In genomic region chr2:130629080-130629838, GRCm38 (mm10) we compare ENCODE assay signal across 8 mouse cellular contexts. TPM values are rescaled to one million over a fixed set of nuclear protein-coding genes. Genes with fewer than 3 reads are reported as not detected.
A peak's percentile ranks its signal among the peaks of the same experiment; 100 is the strongest.
DNase-seq lines count a peak whose midpoint lies in the region; ATAC-seq and TF ChIP-seq lines count a peak whose summit lies in the region.

No protein-coding gene starts in this region.

- 3% methylated on average over 37 of the region's 37 CpGs for WGBS in midbrain, postnatal 0 days

- H3K4me2 ChIP-seq in midbrain, postnatal 0 days (ENCODE audit: low read depth, low read length, poor library complexity, severe bottlenecking) = peak overlapping the region; percentile 91

- ATAC-seq in midbrain, postnatal 0 days (ENCODE audit: low FRiP score) = peak; percentile 36

- H3K36me3 ChIP-seq in midbrain, postnatal 0 days (ENCODE audit: insufficient read depth, low read length) = peaks cover 7% of the 10 kb centered on the region

- H3K9me3 ChIP-seq in midbrain, postnatal 0 days (ENCODE audit: low read length) = no peaks in the 10 kb centered on the region

- H3K27me3 ChIP-seq in midbrain, postnatal 0 days (ENCODE audit: insufficient read depth, low read length) = peaks cover 3% of the 10 kb centered on the region

- peak; percentile 41 for DNase-seq in cerebellum, adult 9-10 months
- DNase-seq in cerebellum, postnatal 4 days (ENCODE audit: low spot score in 2 of 2) = no peak
- DNase-seq in thymus, postnatal 25 days = peak; percentile 20
- DNase-seq in thymus, postnatal 10 days (ENCODE audit: low spot score in 2 of 2) = no peak
- DNase-seq in induced T-regulatory cell, adult 2 months (ENCODE audit: low read depth) = peak; percentile 69
- DNase-seq in midbrain, postnatal 0 days (ENCODE audit: low spot score) = no peak
- DNase-seq in left cerebral cortex, postnatal 4 days = no peak
- DNase-seq in cerebellum, adult 11 months = no peak

- no peak for TF ChIP-seq CTCF in midbrain, postnatal 0 days (IDR thresholded peaks at IDR 0.05)

- H3K27ac ChIP-seq in midbrain, postnatal 0 days (ENCODE audit: low read depth, low read length) = peak overlapping the region; percentile 75

- peak overlapping the region; percentile 97 for H3K4me3 ChIP-seq in midbrain, postnatal 0 days (ENCODE audit: low read depth, low read length)

- H3K9ac ChIP-seq in midbrain, postnatal 0 days (replicated peaks; ENCODE audit: low read length, poor library complexity, severe bottlenecking) = peak overlapping the region; percentile 93

- peaks cover 3% of the 10 kb centered on the region; the same call in 1 of the 2 replicates for H3K4me1 ChIP-seq in midbrain, postnatal 0 days (ENCODE audit: insufficient read depth, low read length)

- intact Hi-C loops in left cerebral cortex, postnatal 4 days (cut with DNase I) = no loop called here

RNA-seq across cellular contexts. Expression of gene Fastkd5, which starts 0.6 kb away (rescaled TPM):
- total RNA-seq in midbrain, postnatal 0 days (2014; rRNA removed) = 7.9 and 8.4 TPM in 2 replicates
- polyA plus RNA-seq in midbrain, postnatal 0 days (2015; fragmentation: Nextera tagmentation; extraction: Ambion mirVana) = 5.9 and 7.4 TPM in 2 replicates
- 1 to 10 TPM; 7.8 to 9.7 TPM for total RNA-seq in left cerebral cortex, postnatal 4 days (2021)

RNA-seq across cellular contexts. Expression of gene Ubox5, which starts 0.6 kb away (rescaled TPM):
- 6.0 and 6.8 TPM in 2 replicates for total RNA-seq in midbrain, postnatal 0 days (2014; rRNA removed)
- 5.1 and 5.5 TPM in 2 replicates for polyA plus RNA-seq in midbrain, postnatal 0 days (2015; fragmentation: Nextera tagmentation; extraction: Ambion mirVana)
- 1 to 10 TPM; 8.8 to 9.1 TPM for total RNA-seq in left cerebral cortex, postnatal 4 days (2021)

RNA-seq across cellular contexts. Expression of gene Lzts3, which starts 13.3 kb away (rescaled TPM):
- total RNA-seq in midbrain, postnatal 0 days (2014; rRNA removed) = 65.9 and 76.6 TPM in 2 replicates
- polyA plus RNA-seq in midbrain, postnatal 0 days (2015; fragmentation: Nextera tagmentation; extraction: Ambion mirVana) = 14.2 and 18.8 TPM in 2 replicates
- total RNA-seq in left cerebral cortex, postnatal 4 days (2021) = 10 to 100 TPM; 29.0 to 34.9 TPM

RNA-seq across cellular contexts. Expression of gene Ddrgk1, which starts 35.2 kb away (rescaled TPM):
- total RNA-seq in midbrain, postnatal 0 days (2014; rRNA removed) = 24.4 and 36.0 TPM in 2 replicates
- polyA plus RNA-seq in midbrain, postnatal 0 days (2015; fragmentation: Nextera tagmentation; extraction: Ambion mirVana) = 88.6 and 90.4 TPM in 2 replicates
- 10 to 100 TPM; 56.3 to 68.9 TPM for total RNA-seq in left cerebral cortex, postnatal 4 days (2021)

RNA-seq across cellular contexts. Expression of gene Itpa, which starts 38.2 kb away (rescaled TPM):
- 140 and 160 TPM in 2 replicates for total RNA-seq in midbrain, postnatal 0 days (2014; rRNA removed)
- 126 and 130 TPM in 2 replicates for polyA plus RNA-seq in midbrain, postnatal 0 days (2015; fragmentation: Nextera tagmentation; extraction: Ambion mirVana)
- total RNA-seq in left cerebral cortex, postnatal 4 days (2021) = 10 to 100 TPM; 48.3 to 48.7 TPM

Comparison
In these comparisons a context has a peak if more than half of its experiments do, and no peak if none do; other contexts are left out.
1. DNase-seq: peak in cerebellum, adult 9-10 months (single experiment), thymus, postnatal 25 days (single experiment) and induced T-regulatory cell, adult 2 months (single experiment); none in cerebellum, postnatal 4 days (0 of 2), thymus, postnatal 10 days (0 of 2), midbrain, postnatal 0 days (single experiment), left cerebral cortex, postnatal 4 days (single experiment) and cerebellum, adult 11 months (single experiment).